Mouse (Mus musculus) liver, adult 2 months (tissue): Measurements from ENCODE around the gene Vmn1r2. TPM values are rescaled to one million over a fixed set of nuclear protein-coding genes. Genes with fewer than 3 reads are reported as not detected.
"Not testable (repeated sequence)": the region's sequence is repeated elsewhere in the genome, so short reads cannot be mapped to it uniquely, and the experiment has no call there.

ENCODE experiments used
- DNase-seq: peaks from one replicate; pipeline ENCODE4 v3.0.0-alpha.2; 2011; ENCODE audit warnings: low read depth, low spot score; ENCODE audit errors: extremely low read depth
- H3K27ac ChIP-seq: fragments of 200-500 bp; replicated peaks from 2 replicates; pipeline ENCODE4 v1.5.1; 2012; ENCODE audit warnings: low read depth, mild to moderate bottlenecking, control low read depth, inconsistent platforms, low read length; ENCODE audit not compliant: insufficient read depth
- H3K27me3 ChIP-seq: fragments of 200-500 bp; 2 replicates; pipeline ENCODE4 v1.6.1; 2012; ENCODE audit warnings: mild to moderate bottlenecking, moderate library complexity, low read length, inconsistent platforms; ENCODE audit not compliant: control insufficient read depth, insufficient read depth
- H3K36me3 ChIP-seq: fragments of 200-500 bp; 2 replicates; pipeline ENCODE4 v1.6.1; 2012; ENCODE audit warnings: low read length, inconsistent platforms; ENCODE audit not compliant: control insufficient read depth, insufficient read depth
- H3K4me1 ChIP-seq: fragments of 200-500 bp; 2 replicates; pipeline ENCODE4 v1.6.1; 2011; ENCODE audit warnings: low read length; ENCODE audit not compliant: control insufficient read depth, insufficient read depth
- H3K4me3 ChIP-seq: fragments of 200-500 bp; 2 replicates; pipeline ENCODE4 v1.5.1; 2011; ENCODE audit warnings: low read depth, mild to moderate bottlenecking, control low read depth, low read length, moderate library complexity; ENCODE audit not compliant: insufficient read depth
- H3K79me2 ChIP-seq: fragments of 200-500 bp; 2 replicates; pipeline ENCODE4 v1.6.1; 2012; ENCODE audit warnings: inconsistent platforms, mild to moderate bottlenecking, low read length, moderate library complexity; ENCODE audit not compliant: control insufficient read depth, insufficient read depth
- H3K9ac ChIP-seq: fragments of 200-500 bp; 2 replicates; pipeline ENCODE4 v1.6.1; 2012; ENCODE audit warnings: low read depth, mild to moderate bottlenecking, control low read depth, inconsistent platforms, low read length
- WGBS: fragments of 180-500 bp; shearing (Covaris S2); methylation state at CpG from one replicate; pipeline ENCODE4 v1.1.7; 2018; 5-methylcytosine and 5-hydroxymethylcytosine counted together
- polyA plus RNA-seq: library from polyadenylated mRNA; depleted of rRNA; stranded (reverse); fragments of >200 nt; gene quantifications from 2 replicates; pipeline ENCODE4 v1.2.3, GENCODE M21; 2012; rRNA removed
- total RNA-seq: library from RNA; depleted of rRNA; stranded (reverse); fragments of >200 nt; gene quantifications from 2 replicates; pipeline ENCODE4 v1.2.3, GENCODE M21; 2014; rRNA removed

Gene Vmn1r2
- total and polyA plus RNA-seq, 2 experiments = not detected

- H3K36me3 ChIP-seq, H3K27ac ChIP-seq, H3K4me1 ChIP-seq, H3K9ac ChIP-seq, H3K4me3 ChIP-seq, DNase-seq, H3K79me2 ChIP-seq, H3K27me3 ChIP-seq: not testable (repeated sequence)
- 86% methylated on average over 1 of the region's 1 CpGs for WGBS
Measured at GRCm38 (mm10) chr4:3185258-3185657, 18.1 kb downstream of the Vmn1r2 start, which contains the start of gene Vmn1r3. TSS of gene Vmn1r3 (minus strand) at chr4:3185358.

- not testable (repeated sequence) for H3K79me2 ChIP-seq, H3K36me3 ChIP-seq, H3K4me3 ChIP-seq, H3K27me3 ChIP-seq, H3K27ac ChIP-seq, H3K4me1 ChIP-seq, DNase-seq, H3K9ac ChIP-seq
- WGBS = 50% methylated on average over 1 of the region's 1 CpGs
Measured at GRCm38 (mm10) chr4:3209643-3210217, 42.6 kb downstream of the Vmn1r2 start.

DNA sequence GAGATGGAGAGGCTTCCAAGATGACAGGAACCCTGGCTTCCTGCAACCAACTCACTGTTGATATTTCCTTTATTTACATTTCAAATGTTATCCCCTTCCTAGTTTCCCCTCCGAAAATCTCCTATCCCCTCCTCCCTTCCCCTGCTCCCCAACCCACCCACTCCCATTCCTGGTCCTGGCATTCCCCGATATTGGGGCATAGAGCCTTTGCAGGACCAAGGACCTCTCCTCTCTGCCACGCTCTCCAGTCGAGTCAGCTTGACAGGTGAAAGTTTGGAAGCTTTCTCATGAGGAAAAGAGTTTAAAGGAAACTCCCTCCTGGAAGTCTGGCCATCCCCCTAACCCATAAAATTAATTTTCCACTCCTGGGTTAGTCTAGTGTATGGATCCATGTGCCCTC lies 46.2 kb downstream of the Vmn1r2 start:
- not testable (repeated sequence) for H3K27me3 ChIP-seq, H3K27ac ChIP-seq, H3K4me3 ChIP-seq, H3K79me2 ChIP-seq, H3K36me3 ChIP-seq, DNase-seq, H3K4me1 ChIP-seq, H3K9ac ChIP-seq
- WGBS = 74% methylated on average over 4 of the region's 4 CpGs

DNA sequence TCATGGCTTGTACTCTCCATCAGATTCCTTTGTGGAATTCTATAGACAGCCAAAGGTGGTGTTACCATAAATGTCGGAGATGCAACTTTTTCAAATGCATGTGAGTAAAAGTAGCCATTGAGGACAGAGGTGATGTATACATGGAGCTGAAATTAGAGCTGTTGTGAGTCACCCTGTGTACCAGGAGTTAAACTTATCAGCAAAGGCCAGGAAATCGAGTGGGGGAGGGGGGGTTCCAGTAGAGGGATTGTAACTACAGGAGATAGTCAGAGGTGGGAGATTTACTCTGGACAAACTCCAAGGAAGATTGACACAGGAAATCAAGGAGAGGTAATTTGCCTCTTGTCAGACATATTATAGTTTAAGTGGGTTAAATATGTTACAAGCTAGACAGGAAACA lies 49.3 kb downstream of the Vmn1r2 start:
- not testable (repeated sequence) for H3K27ac ChIP-seq, H3K9ac ChIP-seq, H3K79me2 ChIP-seq, H3K4me1 ChIP-seq, DNase-seq, H3K4me3 ChIP-seq, H3K36me3 ChIP-seq, H3K27me3 ChIP-seq
- 68% methylated on average over 2 of the region's 2 CpGs for WGBS

Other genes with a start within 250 kb of the Vmn1r2 start
- gene Vmn1r3, start 18.0 kb downstream of the Vmn1r2 start, total RNA-seq = not detected in 2 replicates
- gene Vmn1r3, start 18.0 kb downstream of the Vmn1r2 start, polyA plus RNA-seq = not detected in 2 replicates